23 mouse cellular contexts compared by ENCODE assay signal in genomic region chr14:108022066-108022465, GRCm38 (mm10).
DNase-seq lines count a peak whose midpoint lies in the region; ATAC-seq lines count a peak whose summit lies in the region.
"Had no signal": no experiment of that assay in that cellular context is flagged by ENCODE, and none has a peak within 500 bp of the region (broad histone marks: within the 10 kb centered on the region; RNA-seq: fewer than 3 reads in every experiment).

No protein-coding gene starts in this region.

- DNase-seq in forebrain, embryonic 14.5 days (ENCODE audit: low spot score) = peak; percentile 87
- DNase-seq in forebrain, embryonic 10.5 days (ENCODE audit: extremely low spot score, low spot score) = no peak
- DNase-seq in kidney, postnatal 10 days = peak; percentile 4
- DNase-seq in neural tube, embryonic 10.5 days (ENCODE audit: extremely low spot score, low spot score) = no peak
- no peak for DNase-seq in thymus, adult 18-20 months
- DNase-seq: adrenal gland, adult 8-10 months; B cell, adult 2 months; cerebellum, adult 8-10 months; heart, postnatal 36 days; kidney, postnatal 14 days; lung, postnatal 10 days; thymus, postnatal 4 days had no signal

- H3K9me3 ChIP-seq in forebrain, embryonic 14.5 days (replicated peaks; ENCODE audit: control insufficient read depth, low read length) = no peaks in the 10 kb centered on the region
- no peaks in the 10 kb centered on the region for H3K9me3 ChIP-seq in forebrain, embryonic 10.5 days
- no peaks in the 10 kb centered on the region for H3K9me3 ChIP-seq in kidney, embryonic 16.5 days (ENCODE audit: low read length)
- H3K9me3 ChIP-seq in neural tube, embryonic 14.5 days (ENCODE audit: control insufficient read depth, low read length) = no peaks in the 10 kb centered on the region
- H3K9me3 ChIP-seq: embryonic facial prominence, embryonic 12.5 days; heart, embryonic 15.5 days; hindbrain, embryonic 15.5 days; midbrain, embryonic 15.5 days; stomach, embryonic 15.5 days had no signal

- no peaks in the 10 kb centered on the region for H3K27me3 ChIP-seq in forebrain, embryonic 14.5 days (replicated peaks; ENCODE audit: control insufficient read depth, insufficient read depth, low read length)
- no peaks in the 10 kb centered on the region for H3K27me3 ChIP-seq in forebrain, embryonic 10.5 days (ENCODE audit: poor library complexity, severe bottlenecking)
- no peaks in the 10 kb centered on the region for H3K27me3 ChIP-seq in kidney, embryonic 16.5 days (ENCODE audit: insufficient read depth, low read length)
- no peaks in the 10 kb centered on the region for H3K27me3 ChIP-seq in neural tube, embryonic 14.5 days (ENCODE audit: control insufficient read depth, insufficient read depth, low read length)
- H3K27me3 ChIP-seq: CH12.LX; embryonic facial prominence, embryonic 12.5 days; heart, embryonic 15.5 days; hindbrain, embryonic 15.5 days; midbrain, embryonic 15.5 days; stomach, embryonic 15.5 days had no signal

- H3K4me2 ChIP-seq in forebrain, embryonic 14.5 days (ENCODE audit: low read length) = no peak overlapping the region
- no peak overlapping the region for H3K4me2 ChIP-seq in kidney, embryonic 16.5 days (replicated peaks; ENCODE audit: low read depth, low read length)
- no peak overlapping the region for H3K4me2 ChIP-seq in neural tube, embryonic 14.5 days (ENCODE audit: low read depth, low read length)
- H3K4me2 ChIP-seq: embryonic facial prominence, embryonic 12.5 days; heart, embryonic 15.5 days; hindbrain, embryonic 15.5 days; midbrain, embryonic 15.5 days; stomach, embryonic 15.5 days had no signal

- WGBS in forebrain, embryonic 14.5 days = 12% methylated on average over 1 of the region's 1 CpGs
- WGBS in forebrain, embryonic 10.5 days = 81% methylated on average over 1 of the region's 1 CpGs
- 35% methylated on average over 1 of the region's 1 CpGs for WGBS in kidney, embryonic 16.5 days
- 26% methylated on average over 1 of the region's 1 CpGs for WGBS in neural tube, embryonic 14.5 days

- no peak overlapping the region for H3K9ac ChIP-seq in forebrain, embryonic 14.5 days (ENCODE audit: low read length)
- no peak overlapping the region for H3K9ac ChIP-seq in kidney, embryonic 16.5 days (replicated peaks; ENCODE audit: low read length)
- H3K9ac ChIP-seq in neural tube, embryonic 14.5 days (replicated peaks; ENCODE audit: low read depth, low read length) = no peak overlapping the region
- H3K9ac ChIP-seq: embryonic facial prominence, embryonic 12.5 days; heart, embryonic 15.5 days; hindbrain, embryonic 15.5 days; midbrain, embryonic 15.5 days; stomach, embryonic 15.5 days had no signal

- peak; percentile 75; the same call in 1 of the 2 replicates for ATAC-seq in forebrain, embryonic 14.5 days
- no peak for ATAC-seq in kidney, embryonic 16.5 days (ENCODE audit: low FRiP score, low TSS enrichment)
- ATAC-seq in neural tube, embryonic 14.5 days (ENCODE audit: low read depth) = 0 out of 2 replicates have a peak, but pooled peaks have one; percentile 46
- ATAC-seq: intestine, embryonic 16.5 days; midbrain, embryonic 15.5 days had no signal

- no peaks in the 10 kb centered on the region for H3K36me3 ChIP-seq in forebrain, embryonic 14.5 days (ENCODE audit: control insufficient read depth, insufficient read depth, low read length)
- no peaks in the 10 kb centered on the region for H3K36me3 ChIP-seq in forebrain, embryonic 10.5 days (replicated peaks)
- no peaks in the 10 kb centered on the region for H3K36me3 ChIP-seq in kidney, embryonic 16.5 days (ENCODE audit: insufficient read depth, low read length)
- H3K36me3 ChIP-seq in neural tube, embryonic 14.5 days (ENCODE audit: control insufficient read depth, insufficient read depth, low read length) = no peaks in the 10 kb centered on the region
- H3K36me3 ChIP-seq: embryonic facial prominence, embryonic 12.5 days; G1E; heart, embryonic 15.5 days; hindbrain, embryonic 15.5 days; midbrain, embryonic 15.5 days; stomach, embryonic 15.5 days had no signal

- 0 out of 2 replicates have a peak, but pooled peaks cover 3% of the 10 kb centered on the region for H3K4me1 ChIP-seq in forebrain, embryonic 14.5 days (ENCODE audit: control insufficient read depth, insufficient read depth, low read length)
- H3K4me1 ChIP-seq in forebrain, embryonic 10.5 days = no peaks in the 10 kb centered on the region
- no peaks in the 10 kb centered on the region for H3K4me1 ChIP-seq in kidney, embryonic 16.5 days (ENCODE audit: insufficient read depth, low read length)
- no peaks in the 10 kb centered on the region for H3K4me1 ChIP-seq in neural tube, embryonic 14.5 days (ENCODE audit: control insufficient read depth, insufficient read depth, low read length)
- H3K4me1 ChIP-seq: embryonic facial prominence, embryonic 12.5 days; heart, embryonic 15.5 days; hindbrain, embryonic 15.5 days; midbrain, embryonic 15.5 days; stomach, embryonic 15.5 days had no signal

- no peak overlapping the region for H3K27ac ChIP-seq in forebrain, embryonic 14.5 days (ENCODE audit: low read depth, low read length)
- H3K27ac ChIP-seq in forebrain, embryonic 10.5 days = no peak overlapping the region
- H3K27ac ChIP-seq in kidney, embryonic 16.5 days (ENCODE audit: low read length) = no peak overlapping the region
- H3K27ac ChIP-seq in neural tube, embryonic 14.5 days (ENCODE audit: low read depth, low read length) = no peak overlapping the region
- H3K27ac ChIP-seq: embryonic facial prominence, embryonic 12.5 days; heart, embryonic 15.5 days; hindbrain, embryonic 15.5 days; midbrain, embryonic 15.5 days; stomach, embryonic 15.5 days had no signal

- H3K4me3 ChIP-seq in forebrain, embryonic 14.5 days (ENCODE audit: low read depth, low read length) = no peak overlapping the region
- no peak overlapping the region for H3K4me3 ChIP-seq in forebrain, embryonic 10.5 days
- H3K4me3 ChIP-seq in kidney, embryonic 16.5 days (ENCODE audit: low read length) = no peak overlapping the region
- no peak overlapping the region for H3K4me3 ChIP-seq in neural tube, embryonic 14.5 days (ENCODE audit: low read depth, low read length)
- H3K4me3 ChIP-seq: embryonic facial prominence, embryonic 12.5 days; erythroblast, embryonic 14.5 days; heart, embryonic 15.5 days; hindbrain, embryonic 15.5 days; midbrain, embryonic 15.5 days; stomach, embryonic 15.5 days had no signal

Comparison
In these comparisons a context has a peak if more than half of its experiments do, and no peak if none do; other contexts are left out.
1. DNase-seq: peak in forebrain, embryonic 14.5 days (single experiment) and kidney, postnatal 10 days (single experiment); none in forebrain, embryonic 10.5 days (single experiment), neural tube, embryonic 10.5 days (single experiment) and thymus, adult 18-20 months (0 of 2).